Mouse (Mus musculus) gastrocnemius, postnatal 36 days (tissue): Measurements from ENCODE around the gene Fkrp. TPM values are rescaled to one million over a fixed set of nuclear protein-coding genes. Genes with fewer than 3 reads are reported as not detected.

ENCODE experiments used
- DNase-seq, 2 experiments: peaks; one replicate each; pipeline ENCODE4 v3.0.0; 2022
- intact Hi-C: fragments of 180-260 bp; cut with DNase I; formaldehyde crosslinking; loops from one replicate; pipeline ENCODE4 v1.15.1; 2025
- total RNA-seq, 2 experiments: library from RNA; stranded (reverse); gene quantifications; 2 replicates each; pipeline ENCODE4 v1.2.3; 2021

The Fkrp gene
- total RNA-seq, 2 experiments from 2014 or later, result 45.3 to 50.1 TPM

GRCm38 (mm10) chr7:16760292-16760691 lies 56.2 kb downstream of the Fkrp start:
- intact Hi-C loops, result loop anchor here (2.0 kb wide), 1 partner anchor 21 kb away; the partner anchor contains the start of gene Slc1a5

More at GRCm38 (mm10) chr7:16760292-16760691, 56.2 kb downstream of the Fkrp start:
- DNase-seq, result peak; percentile 39 to 63

Other genes with a start within 250 kb of the Fkrp start
- gene Arhgap35, start 201.7 kb downstream of the Fkrp start, total RNA-seq, result 10 to 100 TPM; 16.1 to 16.3 TPM
- not detected for gene Ceacam15, start 141.0 kb downstream of the Fkrp start, total RNA-seq
- gene Ceacam9, start 94.8 kb downstream of the Fkrp start, total RNA-seq, result not detected
- 10 to 100 TPM; 48.5 to 50.9 TPM for gene Ap2s1, start 78.3 kb downstream of the Fkrp start, total RNA-seq
- gene Slc1a5, start 35.4 kb downstream of the Fkrp start, total RNA-seq, result 10 to 100 TPM; 15.2 to 18.6 TPM
- 10 to 100 TPM; 13.9 to 14.7 TPM for gene Strn4, start 843 bp downstream of the Fkrp start, total RNA-seq
- gene Prkd2, start 26.2 kb upstream of the Fkrp start, total RNA-seq, result 1 to 10 TPM; 5.1 to 6.5 TPM
- 1 to 10 TPM; 2.0 TPM for gene Dact3, start 58.6 kb upstream of the Fkrp start, total RNA-seq
- under 1 TPM in 1 of 2 experiments, not detected in 1; 0.54 TPM for gene Gng8, start 75.1 kb upstream of the Fkrp start, total RNA-seq
- 1 to 10 TPM; 1.1 to 1.2 TPM for gene Ptgir, start 89.8 kb upstream of the Fkrp start, total RNA-seq
- gene Calm3, start 107.4 kb upstream of the Fkrp start, total RNA-seq, result 100 to 1,000 TPM; 297 to 327 TPM
- gene Pnmal2, start 128.0 kb upstream of the Fkrp start, total RNA-seq, result 1 to 10 TPM; 1.5 to 2.2 TPM
- not detected for gene Pnmal1, start 142.9 kb upstream of the Fkrp start, total RNA-seq
- not detected for gene Gm42372, start 166.4 kb upstream of the Fkrp start, total RNA-seq
- gene Ccdc8, start 176.0 kb upstream of the Fkrp start, total RNA-seq, result 1 to 10 TPM; 1.6 to 2.1 TPM
- gene Ppp5c, start 211.2 kb upstream of the Fkrp start, total RNA-seq, result 10 to 100 TPM; 62.4 to 62.7 TPM
- gene Hif3a, start 245.7 kb upstream of the Fkrp start, total RNA-seq, result 1 to 10 TPM; 1.2 to 1.3 TPM